ENCODE assay signal across 23 mouse cellular contexts in the genomic region with DNA sequence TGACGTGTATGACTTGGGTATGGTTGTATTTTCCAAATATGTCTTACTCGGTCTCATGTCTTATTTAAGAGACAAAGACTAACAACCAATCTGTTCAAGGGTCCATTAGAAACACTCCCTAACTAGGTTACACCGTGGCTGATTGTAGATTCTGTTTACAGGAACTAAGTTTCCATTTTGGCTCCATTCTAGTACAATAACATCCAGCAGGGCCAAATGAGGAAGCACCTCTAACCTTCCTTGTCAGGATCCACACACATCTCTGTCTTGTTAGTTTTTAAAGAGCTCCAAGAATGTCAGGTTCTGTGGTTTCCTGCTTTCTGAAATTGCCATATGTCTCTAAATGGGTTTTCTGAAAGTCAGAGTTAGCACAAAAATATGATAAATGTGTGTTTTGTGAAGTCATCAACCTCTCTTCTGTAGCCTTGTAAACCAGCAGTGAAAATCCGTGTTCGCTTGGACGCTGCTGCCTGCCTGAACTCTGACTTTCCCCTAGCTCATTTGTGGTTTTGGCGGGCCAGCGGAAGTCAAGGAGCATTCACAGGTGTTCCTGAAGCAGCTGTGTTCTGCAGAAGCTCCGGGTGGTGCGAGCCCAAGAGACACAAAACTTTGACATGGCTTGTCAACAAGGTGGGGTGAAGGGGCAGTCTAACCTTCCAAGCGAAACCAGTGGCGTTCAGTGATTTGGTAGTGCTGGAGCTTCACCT.
DNase-seq lines count a peak whose midpoint lies in the region; ATAC-seq and TF ChIP-seq lines count a peak whose summit lies in the region.
"Had no signal": no experiment of that assay in that cellular context is flagged by ENCODE, and none has a peak within 500 bp of the region (broad histone marks: within the 10 kb centered on the region; RNA-seq: fewer than 3 reads in every experiment).

No protein-coding gene starts in this region.

- intact Hi-C loops in heart, postnatal 36 days (cut with DNase I), result no loop called here

- H3K27ac ChIP-seq in kidney, postnatal 0 days, result no peak overlapping the region
- no peak overlapping the region for H3K27ac ChIP-seq in CH12.LX (ENCODE audit: insufficient read depth, low read depth)
- H3K27ac ChIP-seq: hindbrain, embryonic 10.5 days; left cerebral cortex, adult 2 months; liver, embryonic 12.5 days; macrophage; midbrain, embryonic 12.5 days; neural tube, embryonic 15.5 days; stomach, postnatal 0 days had no signal

- no peak for TF ChIP-seq CTCF in kidney, postnatal 0 days (IDR thresholded peaks at IDR 0.05; ENCODE audit: low read depth)
- TF ChIP-seq CTCF in CH12.LX (conservative IDR thresholded peaks at IDR 0.05 in 1 of 2, IDR thresholded peaks at IDR 0.05 in 1 of 2; ENCODE audit: low read depth in 2 of 2, low read length in 2 of 2), result no peak

- WGBS in kidney, postnatal 0 days, result 53% methylated on average over 12 of the region's 12 CpGs

- no peaks in the 10 kb centered on the region for H3K27me3 ChIP-seq in kidney, postnatal 0 days (ENCODE audit: insufficient read depth, low read length)
- peaks cover 2% of the 10 kb centered on the region for H3K27me3 ChIP-seq in CH12.LX (replicated peaks)
- H3K27me3 ChIP-seq: heart, embryonic 12.5 days; liver, embryonic 12.5 days; neural tube, embryonic 15.5 days had no signal

- ATAC-seq in kidney, postnatal 0 days (replicated peaks; ENCODE audit: low FRiP score, low read depth), result no peak
- ATAC-seq: forebrain, embryonic 14.5 days; liver, embryonic 12.5 days had no signal

- in situ Hi-C loops in CH12.LX (cut with MboI; ENCODE audit: low pct_ligation_motif_present, low pct_unique_long_range_greater_than_20kb, low sequenced_read_pairs), result no loop called here

- H3K4me2 ChIP-seq in kidney, postnatal 0 days (ENCODE audit: low read length), result no peak overlapping the region
- peak overlapping the region; percentile 74 for H3K4me2 ChIP-seq in CH12.LX (ENCODE audit: insufficient read depth, low read depth, poor library complexity, severe bottlenecking)
- H3K4me2 ChIP-seq: heart, embryonic 12.5 days; liver, embryonic 12.5 days; lung, embryonic 14.5 days; midbrain, embryonic 12.5 days; neural tube, embryonic 15.5 days had no signal

- peak; percentile 71 for TF ChIP-seq EP300 in CH12.LX (IDR thresholded peaks at IDR 0.05; ENCODE audit: low read length)

- peak; percentile 17 for DNase-seq in kidney, postnatal 0 days (ENCODE audit: low spot score)
- DNase-seq in kidney, adult 11 months, result no peak
- peak; percentile 81 for DNase-seq in CH12.LX (ENCODE audit: extremely low read depth)
- peak; percentile 15 to 62 for DNase-seq in spleen, postnatal 4 days (ENCODE audit: low spot score in 2 of 2)
- peak; percentile 77 for DNase-seq in thymus, postnatal 25 days
- no peak for DNase-seq in urinary bladder, postnatal 14 days (ENCODE audit: low spot score)
- no peak for DNase-seq in urinary bladder, postnatal 4 days (ENCODE audit: low spot score in 2 of 2)
- DNase-seq in heart, postnatal 36 days, result no peak
- DNase-seq: adrenal gland, adult 8-10 months; cerebellum, adult 11 months; cerebellum, postnatal 25 days; gastrocnemius, postnatal 25 days had no signal

- no peak overlapping the region for H3K9ac ChIP-seq in kidney, postnatal 0 days (ENCODE audit: low read depth, low read length)
- H3K9ac ChIP-seq in CH12.LX (ENCODE audit: insufficient read depth, low read depth), result no peak overlapping the region
- H3K9ac ChIP-seq: heart, embryonic 12.5 days; liver, embryonic 12.5 days; lung, embryonic 14.5 days; midbrain, embryonic 12.5 days; neural tube, embryonic 15.5 days had no signal

- H3K79me2 ChIP-seq in CH12.LX (replicated peaks; ENCODE audit: control insufficient read depth, extremely low read depth, insufficient read depth, poor library complexity, severe bottlenecking), result no peaks in the 10 kb centered on the region

- TF ChIP-seq POLR2A in CH12.LX (IDR thresholded peaks at IDR 0.05; ENCODE audit: low read depth, low read length), result no peak

- no peak overlapping the region for H3K4me3 ChIP-seq in kidney, postnatal 0 days (replicated peaks; ENCODE audit: low read depth, low read length)
- H3K4me3 ChIP-seq in CH12.LX (replicated peaks in 1 of 3; ENCODE audit: low read depth in 2 of 3, low read length in 2 of 3, poor library complexity in 1 of 3), result peak overlapping the region in 1 of 3 experiments; percentile 22
- H3K4me3 ChIP-seq: erythroblast, embryonic 14.5 days; heart, embryonic 12.5 days; hindbrain, embryonic 10.5 days; left cerebral cortex, adult 2 months; liver, embryonic 12.5 days; midbrain, embryonic 12.5 days; neural tube, embryonic 15.5 days had no signal

- TF ChIP-seq RAD21 in CH12.LX (IDR thresholded peaks at IDR 0.05; ENCODE audit: low read depth, low read length), result no peak

- dilution Hi-C loops in CH12.LX (cut with MboI; ENCODE audit: extremely low pct_ligation_motif_present, extremely low pct_unique_long_range_greater_than_20kb, low sequenced_read_pairs), result no loop called here

- H3K4me1 ChIP-seq in kidney, postnatal 0 days (replicated peaks; ENCODE audit: insufficient read depth, low read length), result no peaks in the 10 kb centered on the region
- peaks cover 3 to 21% of the 10 kb centered on the region in 2 experiments; a peak in 2 of 4 replicates for H3K4me1 ChIP-seq in CH12.LX (ENCODE audit: control insufficient read depth in 1 of 2, insufficient read depth in 2 of 2)
- H3K4me1 ChIP-seq: heart, embryonic 12.5 days; hindbrain, embryonic 10.5 days; liver, embryonic 12.5 days; midbrain, embryonic 12.5 days; neural tube, embryonic 15.5 days had no signal

- no peaks in the 10 kb centered on the region for H3K9me3 ChIP-seq in kidney, postnatal 0 days (replicated peaks; ENCODE audit: low read length)
- no peaks in the 10 kb centered on the region for H3K9me3 ChIP-seq in CH12.LX (replicated peaks; ENCODE audit: low read length)
- H3K9me3 ChIP-seq: heart, embryonic 12.5 days; hindbrain, embryonic 10.5 days; liver, embryonic 12.5 days; midbrain, embryonic 12.5 days; neural tube, embryonic 15.5 days had no signal

- H3K36me3 ChIP-seq in kidney, postnatal 0 days (ENCODE audit: insufficient read depth, low read length), result no peaks in the 10 kb centered on the region
- H3K36me3 ChIP-seq in CH12.LX (replicated peaks in 1 of 2; ENCODE audit: control insufficient read depth in 1 of 2, insufficient read depth in 1 of 2, low read length in 1 of 2), result no peaks in the 10 kb centered on the region
- H3K36me3 ChIP-seq: heart, embryonic 12.5 days; hindbrain, embryonic 10.5 days; liver, embryonic 12.5 days; midbrain, embryonic 12.5 days; neural tube, embryonic 15.5 days had no signal

TF ChIP-seq in CH12.LX, 34 proteins besides CTCF, POLR2A, EP300 and RAD21:
- TF ChIP-seq USF2 (conservative IDR thresholded peaks at IDR 0.05; ENCODE audit: low read depth, low read length) (no peak), CHD2 (IDR thresholded peaks at IDR 0.05; ENCODE audit: low read length) (no peak), TBP (conservative IDR thresholded peaks at IDR 0.05; ENCODE audit: low read depth, low read length) (no peak), ZNF384 (IDR thresholded peaks at IDR 0.05; ENCODE audit: low read depth, low read length) (no peak), JUN (IDR thresholded peaks at IDR 0.05; ENCODE audit: insufficient read depth, low read depth, low read length) (no peak), BHLHE40 (IDR thresholded peaks at IDR 0.05; ENCODE audit: low read depth, low read length) (0 out of 2 replicates have a peak, but pooled peaks have one; percentile 38), MAZ (IDR thresholded peaks at IDR 0.05; ENCODE audit: low read depth, low read length) (peak; percentile 23; the same call in 1 of the 2 replicates), MXI1 (IDR thresholded peaks at IDR 0.05; ENCODE audit: low read depth, low read length) (no peak), TCF12 (IDR thresholded peaks at IDR 0.05; ENCODE audit: low read depth, low read length) (peak; percentile 73), MYC (IDR thresholded peaks at IDR 0.05; ENCODE audit: low read depth, low read length) (no peak), NELFE (IDR thresholded peaks at IDR 0.05; ENCODE audit: low read depth, low read length) (no peak), JUND (conservative IDR thresholded peaks at IDR 0.05; ENCODE audit: low read depth, low read length) (0 out of 2 replicates have a peak, but pooled peaks have one; percentile 15), SIN3A (IDR thresholded peaks at IDR 0.05; ENCODE audit: low read length) (peak; percentile 55), ETS1 (conservative IDR thresholded peaks at IDR 0.05; ENCODE audit: low read depth, low read length) (peak; percentile 66), ZMIZ1 (IDR thresholded peaks at IDR 0.05; ENCODE audit: low read depth, low read length) (no peak), IRF4 (IDR thresholded peaks at IDR 0.05; ENCODE audit: low read depth, low read length) (no peak), HCFC1 (IDR thresholded peaks at IDR 0.05; ENCODE audit: low read depth, low read length) (no peak), MAX (IDR thresholded peaks at IDR 0.05; ENCODE audit: low read length) (peak; percentile 46; the same call in 1 of the 2 replicates), MAFK (IDR thresholded peaks at IDR 0.05; ENCODE audit: insufficient replicate concordance, low read length) (0 out of 2 replicates have a peak, but pooled peaks have one; percentile 31), POLR2AphosphoS2 (IDR thresholded peaks at IDR 0.05; ENCODE audit: low read depth, low read length) (no peak), CHD1 (IDR thresholded peaks at IDR 0.05; ENCODE audit: low read depth, low read length) (no peak), PAX5 (IDR thresholded peaks at IDR 0.05; ENCODE audit: low read length) (no peak), MEF2A (IDR thresholded peaks at IDR 0.05; ENCODE audit: borderline replicate concordance, low read depth, low read length) (peak; percentile 50)

Comparison
In these comparisons a context has a peak if more than half of its experiments do, and no peak if none do; other contexts are left out.
1. DNase-seq: peak in kidney, postnatal 0 days (single experiment), CH12.LX (single experiment), spleen, postnatal 4 days (2 of 2) and thymus, postnatal 25 days (single experiment); none in kidney, adult 11 months (single experiment), urinary bladder, postnatal 14 days (single experiment), urinary bladder, postnatal 4 days (0 of 2) and heart, postnatal 36 days (0 of 2).